Mouse (Mus musculus) lung, embryonic 16.5 days (tissue): ENCODE data around the gene Gm28048. TPM values are rescaled to one million over a fixed set of nuclear protein-coding genes. Genes with fewer than 3 reads are reported as not detected.

Source experiments
- ATAC-seq: fragments of 200-750 bp; cut with Nextera tagmentation; 2 replicates; pipeline ENCODE4 v1.8.0; 2017; ENCODE audit warnings: low read depth, mild to moderate bottlenecking, moderate library complexity
- H3K27ac ChIP-seq: fragments of 300-500 bp; sonication (generic); 2 replicates; pipeline ENCODE4 v1.5.1; 2014; ENCODE audit warnings: mild to moderate bottlenecking, control low read depth, low read length
- H3K27me3 ChIP-seq: fragments of 300-500 bp; sonication (generic); 2 replicates; pipeline ENCODE4 v1.6.1; 2014; ENCODE audit warnings: low read depth, low read length, mixed read lengths; ENCODE audit not compliant: control insufficient read depth, insufficient read depth
- H3K36me3 ChIP-seq: fragments of 300-500 bp; sonication (generic); 2 replicates; pipeline ENCODE4 v1.6.1; 2014; ENCODE audit warnings: low read length; ENCODE audit not compliant: control insufficient read depth, insufficient read depth
- H3K4me1 ChIP-seq: fragments of 300-500 bp; sonication (generic); replicated peaks from 2 replicates; pipeline ENCODE4 v1.6.1; 2014; ENCODE audit warnings: low read length, mixed read lengths; ENCODE audit not compliant: control insufficient read depth, insufficient read depth
- H3K4me2 ChIP-seq: fragments of 300-500 bp; sonication (generic); 2 replicates; pipeline ENCODE4 v1.6.1; 2014; ENCODE audit warnings: low read depth, low read length, control low read depth
- H3K4me3 ChIP-seq: fragments of 300-500 bp; sonication (generic); 2 replicates; pipeline ENCODE4 v1.5.1; 2014; ENCODE audit warnings: mild to moderate bottlenecking, low read length, control low read depth
- H3K9ac ChIP-seq: fragments of 300-500 bp; sonication (generic); 2 replicates; pipeline ENCODE4 v1.6.1; 2014; ENCODE audit warnings: low read length, control low read depth
- H3K9me3 ChIP-seq: fragments of 300-500 bp; sonication (generic); 2 replicates; pipeline ENCODE4 v1.6.1; 2016; ENCODE audit warnings: low read length; ENCODE audit not compliant: control insufficient read depth
- WGBS: fragments of 180-500 bp; shearing (Covaris S2); extraction: QIAGEN DNeasy Blood & Tissue Kit; methylation state at CpG from one replicate; pipeline ENCODE4 v1.1.7; 2014; 5-methylcytosine and 5-hydroxymethylcytosine counted together
- polyA plus RNA-seq: library from polyadenylated mRNA; unstranded; fragments of >200 nt; fragmentation: Nextera tagmentation; extraction: Ambion mirVana; gene quantifications from 2 replicates; pipeline ENCODE4 v1.2.1, GENCODE M21; 2015

The Gm28048 gene
- 13.9 and 18.3 TPM in 2 replicates for polyA plus RNA-seq

GRCm38 (mm10) chr11:22981984-22982757, at the start of gene Gm28048, which contains the start of gene Commd1:
Gene Gm28048, minus strand, starts transcription at chr11:22982090.
Gene Commd1, minus strand, starts transcription at chr11:22982382.
- peak within 1 kb of the TSS; percentile 77 for H3K4me3 ChIP-seq
- WGBS, result 2% methylated on average over 42 of the region's 42 CpGs
- peak within 1 kb of the TSS; percentile 77 for H3K9ac ChIP-seq
- peak within 1 kb of the TSS; percentile 84 for H3K4me2 ChIP-seq
- no peaks in the 10 kb centered on the region for H3K27me3 ChIP-seq
- H3K36me3 ChIP-seq, result peaks cover 5% of the 10 kb centered on the region; the same call in 1 of the 2 replicates
- ATAC-seq, result peak; percentile 95
- peaks cover 7% of the 10 kb centered on the region for H3K4me1 ChIP-seq
- H3K27ac ChIP-seq, result peak within 1 kb of the TSS; percentile 97
- no peaks in the 10 kb centered on the region for H3K9me3 ChIP-seq

GRCm38 (mm10) chr11:23029399-23029798, 47.5 kb upstream of the Gm28048 start:
- H3K9me3 ChIP-seq, result no peaks in the 10 kb centered on the region
- no peak overlapping the region for H3K4me3 ChIP-seq
- no peak overlapping the region for H3K27ac ChIP-seq
- H3K36me3 ChIP-seq, result no peaks in the 10 kb centered on the region
- no peak for ATAC-seq
- H3K9ac ChIP-seq, result no peak overlapping the region
- WGBS, result 73% methylated on average over 6 of the region's 6 CpGs
- no peaks in the 10 kb centered on the region for H3K4me1 ChIP-seq
- no peak overlapping the region for H3K4me2 ChIP-seq
- H3K27me3 ChIP-seq, result no peaks in the 10 kb centered on the region

- 10% methylated on average over 3 of the region's 3 CpGs for WGBS
- Histone ChIP-seq H3K9ac (no peak overlapping the region), H3K4me2 (no peak overlapping the region), H3K36me3 (no peaks in the 10 kb centered on the region), H3K4me1 (no peaks in the 10 kb centered on the region), H3K27me3 (no peaks in the 10 kb centered on the region), H3K9me3 (no peaks in the 10 kb centered on the region), H3K4me3 (no peak overlapping the region), H3K27ac (no peak overlapping the region)
- no peak for ATAC-seq
Measured at GRCm38 (mm10) chr11:23028957-23029356, 47.1 kb upstream of the Gm28048 start.

- Histone ChIP-seq H3K4me1 (no peaks in the 10 kb centered on the region), H3K27ac (no peak overlapping the region), H3K9me3 (no peaks in the 10 kb centered on the region), H3K27me3 (no peaks in the 10 kb centered on the region), H3K36me3 (no peaks in the 10 kb centered on the region), H3K4me2 (no peak overlapping the region), H3K4me3 (no peak overlapping the region), H3K9ac (no peak overlapping the region)
- ATAC-seq, result no peak
- 68% methylated on average over 3 of the region's 3 CpGs for WGBS
Measured at GRCm38 (mm10) chr11:23024169-23024568, 42.3 kb upstream of the Gm28048 start.

GRCm38 (mm10) chr11:23023155-23023554, 41.3 kb upstream of the Gm28048 start:
- no peak for ATAC-seq
- WGBS, result 89% methylated on average over 2 of the region's 2 CpGs

GRCm38 (mm10) chr11:23020841-23021240, 39.0 kb upstream of the Gm28048 start:
- Histone ChIP-seq H3K36me3 (no peaks in the 10 kb centered on the region), H3K27ac (no peak overlapping the region), H3K4me1 (no peaks in the 10 kb centered on the region), H3K9ac (no peak overlapping the region), H3K4me3 (no peak overlapping the region), H3K9me3 (no peaks in the 10 kb centered on the region), H3K27me3 (no peaks in the 10 kb centered on the region), H3K4me2 (no peak overlapping the region)
- ATAC-seq, result no peak
- WGBS, result 92% methylated on average over 14 of the region's 14 CpGs

More at GRCm38 (mm10) chr11:23023155-23023554, 41.3 kb upstream of the Gm28048 start:
- H3K4me2 ChIP-seq, result no peak overlapping the region
- no peak overlapping the region for H3K9ac ChIP-seq
- no peaks in the 10 kb centered on the region for H3K9me3 ChIP-seq
- H3K27ac ChIP-seq, result no peak overlapping the region
- no peaks in the 10 kb centered on the region for H3K4me1 ChIP-seq
- H3K27me3 ChIP-seq, result no peaks in the 10 kb centered on the region
- no peaks in the 10 kb centered on the region for H3K36me3 ChIP-seq
- no peak overlapping the region for H3K4me3 ChIP-seq

- Histone ChIP-seq H3K36me3 (no peaks in the 10 kb centered on the region), H3K4me2 (no peak overlapping the region), H3K27ac (no peak overlapping the region), H3K9me3 (no peaks in the 10 kb centered on the region), H3K4me3 (no peak overlapping the region), H3K4me1 (no peaks in the 10 kb centered on the region), H3K27me3 (no peaks in the 10 kb centered on the region), H3K9ac (no peak overlapping the region)
- ATAC-seq, result no peak
- WGBS, result 65% methylated on average over 24 of the region's 24 CpGs
Measured at GRCm38 (mm10) chr11:23020116-23020770, 38.4 kb upstream of the Gm28048 start.

- H3K36me3 ChIP-seq, result no peaks in the 10 kb centered on the region
- H3K9me3 ChIP-seq, result no peaks in the 10 kb centered on the region
- 90% methylated on average over 4 of the region's 4 CpGs for WGBS
- no peak overlapping the region for H3K27ac ChIP-seq
- no peak for ATAC-seq
- H3K9ac ChIP-seq, result no peak overlapping the region
- no peaks in the 10 kb centered on the region for H3K27me3 ChIP-seq
- H3K4me2 ChIP-seq, result no peak overlapping the region
- H3K4me1 ChIP-seq, result no peaks in the 10 kb centered on the region
- H3K4me3 ChIP-seq, result no peak overlapping the region
Measured at GRCm38 (mm10) chr11:23017943-23018342, 36.1 kb upstream of the Gm28048 start.

- H3K27ac ChIP-seq, result no peak overlapping the region
- H3K4me3 ChIP-seq, result no peak overlapping the region
- WGBS, result 76% methylated on average over 6 of the region's 6 CpGs
- H3K27me3 ChIP-seq, result no peaks in the 10 kb centered on the region
- ATAC-seq, result no peak
- H3K9me3 ChIP-seq, result no peaks in the 10 kb centered on the region
- no peak overlapping the region for H3K9ac ChIP-seq
- H3K4me1 ChIP-seq, result no peaks in the 10 kb centered on the region
- no peak overlapping the region for H3K4me2 ChIP-seq
- H3K36me3 ChIP-seq, result no peaks in the 10 kb centered on the region
Measured at GRCm38 (mm10) chr11:23014996-23015395, 33.1 kb upstream of the Gm28048 start.
